Mouse (Mus musculus): Measurements from ENCODE around the gene Fbxw17.
"Not testable (repeated sequence)": the region's sequence is repeated elsewhere in the genome, so short reads cannot be mapped to it uniquely, and the experiment has no call there.

Fbxw17 gene

GRCm38 (mm10) chr13:50417389-50418183, at the start of gene Fbxw17:
TSS of gene Fbxw17 (plus strand) at chr13:50417864.
- peak; percentile 13 to 36 for DNase-seq (ENCODE audit: low spot score in 2 of 2)

DNA sequence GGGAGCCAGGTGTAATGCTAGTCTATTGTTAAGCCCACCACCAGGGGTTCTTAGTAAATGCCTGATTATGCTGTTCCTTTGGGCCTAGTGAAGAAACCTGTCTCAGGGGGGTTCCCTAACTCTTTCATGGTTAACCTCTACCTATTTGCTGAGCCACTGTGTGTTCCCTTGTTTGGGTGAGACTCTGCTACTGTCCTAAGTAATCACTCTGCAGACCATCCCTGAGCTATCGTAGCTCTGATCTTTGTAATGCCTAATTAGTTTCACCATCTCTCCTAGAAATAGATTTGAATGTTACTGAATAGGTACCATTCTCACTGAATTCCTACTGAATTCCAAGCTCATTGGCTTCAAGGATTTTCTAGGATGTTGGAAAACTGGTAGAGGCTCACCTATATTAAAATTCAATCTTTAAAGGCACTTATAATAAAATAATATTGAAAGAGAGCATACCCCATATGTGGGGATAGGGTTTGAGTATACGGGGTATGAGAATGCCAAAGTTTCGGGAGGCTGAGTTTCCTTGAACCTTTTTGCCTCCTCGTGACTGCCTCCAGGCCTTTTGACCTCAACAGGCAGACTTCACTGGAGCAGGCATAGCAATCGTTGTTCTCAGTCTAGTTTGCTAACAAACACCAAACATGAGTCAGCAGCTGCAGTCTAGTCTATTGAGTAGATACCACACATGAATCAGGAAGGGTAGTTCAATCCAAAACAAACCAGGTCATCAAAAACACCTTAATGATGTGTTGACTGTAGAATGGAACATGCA, 44.5 kb upstream of the Fbxw17 start:
- DNase-seq (ENCODE audit: low spot score in 2 of 2): not testable (repeated sequence)

- not testable (repeated sequence) for DNase-seq (ENCODE audit: low spot score in 2 of 2)
These were observed 28.5 kb upstream of the Fbxw17 start for GRCm38 (mm10) chr13:50389146-50389545.

GRCm38 (mm10) chr13:50418421-50418820, 757 bp downstream of the Fbxw17 start:
- no peak for DNase-seq (ENCODE audit: low spot score in 2 of 2)

DNA sequence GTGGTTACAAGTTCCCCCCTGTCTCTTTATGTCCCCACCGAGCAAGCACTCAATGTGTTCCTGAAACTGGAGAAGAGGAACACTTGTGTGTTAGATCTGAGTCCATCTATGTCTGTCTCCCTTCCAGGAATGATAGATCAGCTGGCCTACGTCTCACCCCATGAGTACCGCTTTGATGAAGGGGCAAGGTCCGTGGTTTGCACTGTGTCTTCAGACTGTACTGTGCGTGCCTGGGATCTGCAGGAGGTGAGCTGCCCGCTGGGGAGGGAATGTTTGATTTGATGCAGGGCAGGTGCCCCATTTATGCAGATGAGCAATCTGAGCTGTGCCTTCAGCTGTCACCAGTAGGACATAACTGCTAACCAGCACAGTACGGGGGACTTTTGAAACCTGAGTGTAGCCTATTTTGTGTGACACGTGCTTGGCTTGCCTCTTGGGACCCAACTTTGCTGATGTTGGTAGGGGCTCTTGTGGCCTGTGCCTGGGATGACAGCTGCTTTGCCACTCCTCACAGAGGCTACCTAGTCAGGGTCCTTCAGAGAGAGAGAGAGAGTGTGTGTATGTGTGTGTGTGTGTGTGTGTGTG, 6.1 kb downstream of the Fbxw17 start:
- DNase-seq (ENCODE audit: low spot score in 2 of 2): no peak

- DNase-seq (ENCODE audit: low spot score in 2 of 2): no peak
These were observed 6.9 kb downstream of the Fbxw17 start for GRCm38 (mm10) chr13:50424517-50424916.

- no peak for DNase-seq (ENCODE audit: low spot score in 2 of 2)
These were observed 9.0 kb downstream of the Fbxw17 start for GRCm38 (mm10) chr13:50426686-50427085.

GRCm38 (mm10) chr13:50443812-50444211, 26.1 kb downstream of the Fbxw17 start, which contains the start of gene Gm47429:
TSS of gene Gm47429 (minus strand) at chr13:50443912.
- no peak for DNase-seq (ENCODE audit: low spot score in 2 of 2)

- DNase-seq (ENCODE audit: low spot score in 2 of 2): no peak
These were observed 27.6 kb downstream of the Fbxw17 start for GRCm38 (mm10) chr13:50445261-50445660.

DNA sequence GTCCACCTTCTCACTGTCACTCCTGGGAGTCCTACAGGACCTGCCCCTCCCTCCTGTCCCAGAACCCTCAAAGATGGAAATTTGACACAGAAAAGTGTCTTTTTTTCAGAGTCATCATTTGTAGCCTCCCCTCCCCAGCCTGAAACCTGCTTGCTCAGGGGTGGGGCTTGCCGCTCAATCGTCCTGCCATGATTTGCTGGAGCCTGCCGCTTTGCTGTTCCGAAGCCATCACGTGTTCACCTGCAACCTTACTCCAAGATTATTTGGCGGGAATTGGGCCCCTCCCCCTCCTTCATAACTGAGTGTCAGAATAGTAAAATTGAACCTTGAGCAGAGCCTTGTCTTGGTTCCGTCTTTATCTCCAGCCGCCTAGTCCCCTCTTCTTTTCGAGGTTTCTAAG, 34.6 kb downstream of the Fbxw17 start:
- not testable (repeated sequence) for DNase-seq (ENCODE audit: low spot score in 2 of 2)

- DNase-seq (ENCODE audit: low spot score in 2 of 2): no peak
These were observed 35.8 kb downstream of the Fbxw17 start for GRCm38 (mm10) chr13:50453426-50453825.

DNA sequence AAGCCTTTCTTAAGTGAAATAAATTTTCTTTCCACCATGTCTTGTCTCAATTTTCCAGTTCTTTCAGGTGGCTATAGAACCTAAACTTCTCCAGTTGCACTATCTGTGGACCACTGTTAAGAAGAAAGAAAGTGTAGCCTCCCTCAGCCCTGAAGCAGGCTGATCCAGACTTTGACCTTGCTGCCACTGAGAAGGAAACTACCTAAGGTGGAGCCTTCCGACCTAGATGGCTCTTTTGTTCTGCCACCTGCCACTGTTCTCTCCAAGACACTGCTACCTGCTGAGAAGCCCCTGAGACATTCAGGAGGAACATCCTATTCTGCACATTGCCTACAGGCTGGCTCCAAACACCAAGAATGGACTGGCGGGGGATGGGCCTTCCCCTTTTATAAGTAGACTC, 42.8 kb downstream of the Fbxw17 start:
- DNase-seq (ENCODE audit: low spot score in 2 of 2): not testable (repeated sequence)

- DNase-seq (ENCODE audit: low spot score in 2 of 2): no peak
These were observed 47.2 kb downstream of the Fbxw17 start for GRCm38 (mm10) chr13:50464621-50465562.

- DNase-seq (ENCODE audit: low spot score in 2 of 2): no peak
These were observed 49.3 kb downstream of the Fbxw17 start, which contains the start of gene Nutm2 for GRCm38 (mm10) chr13:50467007-50467406. TSS of gene Nutm2 (plus strand) at chr13:50467307.

Measured in spleen, postnatal 14 days (tissue).